Mouse (Mus musculus) C3H10T1/2 (cell line): ENCODE data around the gene Col17a1. TPM values are rescaled to one million over a fixed set of nuclear protein-coding genes. Genes with fewer than 3 reads are reported as not detected.

Experiments used
- polyA plus RNA-seq, 2 experiments: library from polyadenylated mRNA; unstranded; fragments of >200 nt; fragmentation: generic; extraction: Trizol; gene quantifications; one replicate each; pipeline ENCODE4 v1.2.1; 2012; ENCODE audit warnings: missing spikeins in 2 of 2

Col17a1 gene
- under 1 TPM; 0.16 to 0.93 TPM for polyA plus RNA-seq

GRCm38 (mm10) chr19:47691994-47692393 lies at the start of gene Col17a1:
TSS of gene Col17a1 (minus strand) at chr19:47692094.

GRCm38 (mm10) chr19:47731071-47731881 lies 39.4 kb upstream of the Col17a1 start, which contains the start of gene Sfr1:
TSS of gene Sfr1 (plus strand) at chr19:47731682.

Other genes starting within 250 kb of the Col17a1 start
- 10 to 100 TPM in 1 of 2 experiments, 1 to 10 TPM in 1; 5.2 to 83.7 TPM for gene Sh3pxd2a, start 227.7 kb downstream of the Col17a1 start, polyA plus RNA-seq
- gene Stn1, start 154.6 kb downstream of the Col17a1 start, polyA plus RNA-seq: 10 to 100 TPM; 42.9 to 58.5 TPM
- gene Slk, start 112.4 kb downstream of the Col17a1 start, polyA plus RNA-seq: 1 to 10 TPM in 1 of 2 experiments, under 1 TPM in 1; 0.87 to 6.2 TPM
- gene Sfr1, start 39.6 kb upstream of the Col17a1 start, polyA plus RNA-seq: 10 to 100 TPM; 25.5 to 67.9 TPM
- gene Gsto1, start 162.9 kb upstream of the Col17a1 start, polyA plus RNA-seq: 100 to 1,000 TPM; 161 to 577 TPM
- 1 to 10 TPM; 6.8 to 9.9 TPM for gene Gsto2, start 173.4 kb upstream of the Col17a1 start, polyA plus RNA-seq
- gene Cfap43, start 227.2 kb upstream of the Col17a1 start, polyA plus RNA-seq: under 1 TPM; 0.02 to 0.04 TPM
- 1 to 10 TPM; 7.6 to 9.8 TPM for gene Itprip, start 227.2 kb upstream of the Col17a1 start, polyA plus RNA-seq
- gene Cfap58, start 245.6 kb upstream of the Col17a1 start, polyA plus RNA-seq: not detected